Mouse (Mus musculus) liver, embryonic 11.5 days (tissue): ENCODE data around the gene Aebp2. TPM values are rescaled to one million over a fixed set of nuclear protein-coding genes. Genes with fewer than 3 reads are reported as not detected.

ENCODE experiments used
- ATAC-seq: fragments of 200-750 bp; cut with Nextera tagmentation; replicated peaks from 2 replicates; pipeline ENCODE4 v1.8.0; 2017; ENCODE audit warnings: moderate number of reproducible peaks, mild to moderate bottlenecking, moderate TSS enrichment, moderate library complexity; ENCODE audit not compliant: low FRiP score
- DNase-seq: peaks from one replicate; pipeline ENCODE4 v3.0.0-alpha.2; 2017; ENCODE audit warnings: low spot score
- H3K27ac ChIP-seq: fragments of 300-500 bp; sonication (generic); 2 replicates; pipeline ENCODE4 v1.5.1; 2014; ENCODE audit warnings: mild to moderate bottlenecking, low read depth, low read length, control low read depth
- H3K27me3 ChIP-seq: fragments of 300-500 bp; sonication (generic); replicated peaks from 2 replicates; pipeline ENCODE4 v1.6.1; 2014; ENCODE audit warnings: low read length, mixed read lengths; ENCODE audit not compliant: control insufficient read depth, insufficient read depth
- H3K36me3 ChIP-seq: fragments of 300-500 bp; sonication (generic); 2 replicates; pipeline ENCODE4 v1.6.1; 2014; ENCODE audit warnings: mild to moderate bottlenecking, low read length, moderate library complexity, mixed read lengths; ENCODE audit not compliant: control insufficient read depth, insufficient read depth
- H3K4me1 ChIP-seq: fragments of 300-500 bp; sonication (generic); replicated peaks from 2 replicates; pipeline ENCODE4 v1.6.1; 2014; ENCODE audit warnings: low read length, mixed read lengths; ENCODE audit not compliant: control insufficient read depth, insufficient read depth
- H3K4me2 ChIP-seq: fragments of 300-500 bp; sonication (generic); 2 replicates; pipeline ENCODE4 v1.6.1; 2014; ENCODE audit warnings: mild to moderate bottlenecking, control low read depth, moderate library complexity
- H3K4me3 ChIP-seq: fragments of 300-500 bp; sonication (generic); 2 replicates; pipeline ENCODE4 v1.5.1; 2014; ENCODE audit warnings: low read depth, low read length, control low read depth
- H3K9ac ChIP-seq: fragments of 300-500 bp; sonication (generic); 2 replicates; pipeline ENCODE4 v1.6.1; 2014; ENCODE audit warnings: low read depth, low read length, control low read depth
- H3K9me3 ChIP-seq: fragments of 300-500 bp; sonication (generic); 2 replicates; pipeline ENCODE4 v1.6.1; 2016; ENCODE audit warnings: low read length, inconsistent platforms, mixed read lengths; ENCODE audit not compliant: control insufficient read depth
- WGBS: fragments of 180-500 bp; shearing (Covaris S2); extraction: QIAGEN DNeasy Blood & Tissue Kit; methylation state at CpG from one replicate; pipeline ENCODE4 v1.1.7; 2014; 5-methylcytosine and 5-hydroxymethylcytosine counted together
- polyA plus RNA-seq: library from polyadenylated mRNA; unstranded; fragments of >200 nt; fragmentation: Nextera tagmentation; extraction: Ambion mirVana; gene quantifications from 2 replicates; pipeline ENCODE4 v1.2.1, GENCODE M21; 2014

Gene Aebp2
- polyA plus RNA-seq, 1 experiment from 2014 or later: 10.5 TPM

- H3K4me3 ChIP-seq: no peak overlapping the region
- H3K9me3 ChIP-seq: no peaks in the 10 kb centered on the region
- H3K4me2 ChIP-seq: no peak overlapping the region
- H3K9ac ChIP-seq: no peak overlapping the region
- ATAC-seq (no peak), DNase-seq (no peak)
- H3K27ac ChIP-seq: no peak overlapping the region
- 91% methylated on average over 4 of the region's 4 CpGs for WGBS
- no peaks in the 10 kb centered on the region; the same call in 1 of the 2 replicates for H3K36me3 ChIP-seq
- peaks cover 17% of the 10 kb centered on the region for H3K4me1 ChIP-seq
- no peaks in the 10 kb centered on the region for H3K27me3 ChIP-seq
Observed at GRCm38 (mm10) chr6:140629176-140629859, 6.9 kb downstream of the Aebp2 start.

- Histone ChIP-seq H3K36me3 (no peaks in the 10 kb centered on the region; the same call in 1 of the 2 replicates), H3K27me3 (no peaks in the 10 kb centered on the region), H3K27ac (no peak overlapping the region), H3K9me3 (no peaks in the 10 kb centered on the region), H3K4me1 (peaks cover 16% of the 10 kb centered on the region), H3K4me2 (no peak overlapping the region), H3K4me3 (no peak overlapping the region), H3K9ac (no peak overlapping the region)
- no peak for ATAC-seq
- no peak for DNase-seq
- 83% methylated on average over 4 of the region's 4 CpGs for WGBS
Observed at GRCm38 (mm10) chr6:140630306-140630705, 7.8 kb downstream of the Aebp2 start.

GRCm38 (mm10) chr6:140633616-140634015 lies 11.2 kb downstream of the Aebp2 start:
- no peak for ATAC-seq
- Histone ChIP-seq H3K4me2 (no peak overlapping the region), H3K27me3 (no peaks in the 10 kb centered on the region), H3K36me3 (peaks cover 10% of the 10 kb centered on the region), H3K9ac (no peak overlapping the region), H3K9me3 (no peaks in the 10 kb centered on the region), H3K4me1 (no peaks in the 10 kb centered on the region), H3K4me3 (no peak overlapping the region), H3K27ac (no peak overlapping the region)
- 86% methylated on average over 8 of the region's 8 CpGs for WGBS
- DNase-seq: no peak

GRCm38 (mm10) chr6:140636290-140636689 lies 13.8 kb downstream of the Aebp2 start:
- H3K36me3 ChIP-seq: peaks cover 10% of the 10 kb centered on the region
- H3K4me3 ChIP-seq: no peak overlapping the region
- 81% methylated on average over 4 of the region's 4 CpGs for WGBS
- H3K9me3 ChIP-seq: no peaks in the 10 kb centered on the region
- H3K4me1 ChIP-seq: no peaks in the 10 kb centered on the region
- H3K27me3 ChIP-seq: no peaks in the 10 kb centered on the region
- H3K9ac ChIP-seq: no peak overlapping the region
- H3K4me2 ChIP-seq: no peak overlapping the region
- no peak for DNase-seq
- no peak overlapping the region for H3K27ac ChIP-seq
- no peak for ATAC-seq

GRCm38 (mm10) chr6:140642010-140642409 lies 19.5 kb downstream of the Aebp2 start:
- DNase-seq: no peak
- 95% methylated on average over 7 of the region's 7 CpGs for WGBS
- H3K36me3 ChIP-seq: peaks cover 29% of the 10 kb centered on the region

GRCm38 (mm10) chr6:140642655-140643054 lies 20.2 kb downstream of the Aebp2 start:
- Histone ChIP-seq H3K4me1 (no peaks in the 10 kb centered on the region), H3K9me3 (no peaks in the 10 kb centered on the region), H3K27ac (no peak overlapping the region), H3K27me3 (no peaks in the 10 kb centered on the region), H3K4me3 (no peak overlapping the region), H3K4me2 (no peak overlapping the region), H3K9ac (no peak overlapping the region), H3K36me3 (peaks cover 29% of the 10 kb centered on the region)
- ATAC-seq: no peak
- WGBS: 92% methylated on average over 12 of the region's 12 CpGs
- DNase-seq: no peak

More at GRCm38 (mm10) chr6:140642010-140642409, 19.5 kb downstream of the Aebp2 start:
- no peak for ATAC-seq
- H3K9ac ChIP-seq: no peak overlapping the region
- no peaks in the 10 kb centered on the region for H3K9me3 ChIP-seq
- H3K4me3 ChIP-seq: no peak overlapping the region
- H3K4me1 ChIP-seq: no peaks in the 10 kb centered on the region
- no peak overlapping the region for H3K27ac ChIP-seq
- H3K27me3 ChIP-seq: no peaks in the 10 kb centered on the region
- H3K4me2 ChIP-seq: no peak overlapping the region

- no peak overlapping the region for H3K4me3 ChIP-seq
- H3K27me3 ChIP-seq: no peaks in the 10 kb centered on the region
- H3K4me1 ChIP-seq: no peaks in the 10 kb centered on the region
- no peak overlapping the region for H3K9ac ChIP-seq
- H3K4me2 ChIP-seq: no peak overlapping the region
- ATAC-seq (no peak), DNase-seq (no peak)
- no peaks in the 10 kb centered on the region for H3K9me3 ChIP-seq
- peaks cover 28% of the 10 kb centered on the region; the same call in 1 of the 2 replicates for H3K36me3 ChIP-seq
- no peak overlapping the region for H3K27ac ChIP-seq
Observed at GRCm38 (mm10) chr6:140645931-140646330, 23.5 kb downstream of the Aebp2 start.

- no peak overlapping the region for H3K4me2 ChIP-seq
- H3K27me3 ChIP-seq: no peaks in the 10 kb centered on the region
- DNase-seq: no peak
- 0 out of 2 replicates have a peak, but pooled peaks have one; percentile 29 for ATAC-seq
- peaks cover 28% of the 10 kb centered on the region; the same call in 1 of the 2 replicates for H3K36me3 ChIP-seq
- H3K4me1 ChIP-seq: no peaks in the 10 kb centered on the region
- 75% methylated on average over 6 of the region's 6 CpGs for WGBS
- no peak overlapping the region for H3K27ac ChIP-seq
- no peak overlapping the region for H3K9ac ChIP-seq
- no peak overlapping the region for H3K4me3 ChIP-seq
- H3K9me3 ChIP-seq: no peaks in the 10 kb centered on the region
Observed at GRCm38 (mm10) chr6:140646892-140647291, 24.4 kb downstream of the Aebp2 start.

- DNase-seq (no peak), ATAC-seq (no peak)
- Histone ChIP-seq H3K4me1 (no peaks in the 10 kb centered on the region), H3K36me3 (peaks cover 19% of the 10 kb centered on the region; the same call in 1 of the 2 replicates), H3K9me3 (no peaks in the 10 kb centered on the region), H3K27me3 (no peaks in the 10 kb centered on the region), H3K4me2 (no peak overlapping the region), H3K9ac (no peak overlapping the region), H3K4me3 (no peak overlapping the region), H3K27ac (no peak overlapping the region)
- WGBS: 75% methylated on average over 1 of the region's 1 CpGs
Observed at GRCm38 (mm10) chr6:140649812-140650211, 27.3 kb downstream of the Aebp2 start.
